ENCODE assay signal across 10 mouse cellular contexts in the genomic region with DNA sequence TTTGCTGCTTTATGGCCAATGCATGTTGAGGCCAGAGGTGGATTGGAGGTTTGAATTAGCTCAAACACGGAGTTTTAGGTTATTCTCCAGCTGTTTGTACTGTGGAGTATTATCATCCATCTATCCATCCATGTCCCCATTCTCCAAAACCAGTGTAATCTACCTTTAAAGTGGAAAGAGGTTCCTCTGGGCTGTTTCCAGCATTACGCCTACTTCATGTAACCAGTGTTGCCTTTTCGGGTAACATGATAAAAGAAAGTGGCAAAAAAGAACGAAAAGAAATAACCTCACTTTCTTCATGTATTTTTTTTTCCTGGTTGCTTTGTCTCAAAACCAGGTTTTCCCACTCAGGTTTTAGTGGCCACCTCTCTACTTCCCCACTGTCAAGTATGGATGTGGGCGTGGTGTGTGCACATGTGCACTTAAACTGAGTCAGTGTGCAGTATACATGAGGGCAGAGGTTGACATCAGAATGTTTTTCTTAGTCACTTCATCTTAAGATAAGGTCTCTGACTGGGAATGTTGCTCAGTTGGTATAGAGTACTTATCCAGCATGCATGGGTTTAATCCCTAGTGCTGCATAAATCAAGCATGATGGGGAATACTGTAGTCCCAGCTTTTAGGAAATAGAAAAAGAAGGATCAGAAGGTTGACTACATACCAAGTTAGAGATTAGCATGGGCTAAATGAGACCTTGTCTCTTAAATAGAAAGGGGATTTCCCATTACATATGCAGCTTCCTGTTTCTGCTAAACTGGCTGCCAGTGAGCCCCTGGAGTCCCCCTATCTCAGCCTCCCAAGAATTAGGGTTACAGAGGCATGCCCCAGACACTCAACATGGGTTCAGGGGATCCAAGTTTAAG. TPM values are rescaled to one million over a fixed set of nuclear protein-coding genes. Genes with fewer than 3 reads are reported as not detected.
A peak's percentile ranks its signal among the peaks of the same experiment; 100 is the strongest.
DNase-seq lines count a peak whose midpoint lies in the region; ATAC-seq and TF ChIP-seq lines count a peak whose summit lies in the region.
"Had no signal": no experiment of that assay in that cellular context is flagged by ENCODE, and none has a peak within 500 bp of the region (broad histone marks: within the 10 kb centered on the region; RNA-seq: fewer than 3 reads in every experiment).

No protein-coding gene starts in this region.

- H3K27ac ChIP-seq in lung, embryonic 14.5 days (ENCODE audit: low read depth): peak overlapping the region; percentile 73
- peak overlapping the region; percentile 50 for H3K27ac ChIP-seq in CH12.LX (ENCODE audit: insufficient read depth, low read depth)
- peak overlapping the region; percentile 73; the same call in 1 of the 2 replicates for H3K27ac ChIP-seq in embryonic facial prominence, embryonic 15.5 days (replicated peaks)

- TF ChIP-seq POLR2A in CH12.LX (IDR thresholded peaks at IDR 0.05; ENCODE audit: low read depth, low read length): 0 out of 2 replicates have a peak, but pooled peaks have one; percentile 24

- in situ Hi-C loops in CH12.LX (cut with MboI; ENCODE audit: low pct_ligation_motif_present, low pct_unique_long_range_greater_than_20kb, low sequenced_read_pairs): loop anchor here (5.0 kb wide), 1 partner anchor 37 kb away; no protein-coding TSS in a partner anchor

- no peak for TF ChIP-seq RAD21 in CH12.LX (IDR thresholded peaks at IDR 0.05; ENCODE audit: low read depth, low read length)

- no peaks in the 10 kb centered on the region for H3K79me2 ChIP-seq in CH12.LX (replicated peaks; ENCODE audit: control insufficient read depth, extremely low read depth, insufficient read depth, poor library complexity, severe bottlenecking)

- H3K9me3 ChIP-seq in lung, embryonic 14.5 days (ENCODE audit: low read depth, low read length): no peaks in the 10 kb centered on the region
- H3K9me3 ChIP-seq in CH12.LX (replicated peaks; ENCODE audit: low read length): no peaks in the 10 kb centered on the region
- H3K9me3 ChIP-seq in embryonic facial prominence, embryonic 15.5 days (replicated peaks): no peaks in the 10 kb centered on the region

- H3K27me3 ChIP-seq in lung, embryonic 14.5 days (ENCODE audit: insufficient read depth, low read length): no peaks in the 10 kb centered on the region
- H3K27me3 ChIP-seq in CH12.LX (replicated peaks): no peaks in the 10 kb centered on the region
- H3K27me3 ChIP-seq in embryonic facial prominence, embryonic 15.5 days: no peaks in the 10 kb centered on the region

- DNase-seq in lung, embryonic 14.5 days: peak; percentile 22
- no peak for DNase-seq in lung, postnatal 14 days
- DNase-seq in CH12.LX (ENCODE audit: extremely low read depth): peak; percentile 76
- DNase-seq in cerebellum, postnatal 14 days: no peak
- DNase-seq in retina, embryonic 14.5 days (ENCODE audit: low spot score): no peak
- DNase-seq: embryo, embryonic 11 days; thymus, postnatal 25 days had no signal

- H3K4me3 ChIP-seq in lung, embryonic 14.5 days (ENCODE audit: low read depth, low read length): no peak overlapping the region
- H3K4me3 ChIP-seq in CH12.LX (replicated peaks in 1 of 3; ENCODE audit: low read depth in 2 of 3, low read length in 2 of 3, poor library complexity in 1 of 3): no peak overlapping the region
- H3K4me3 ChIP-seq in embryonic facial prominence, embryonic 15.5 days (replicated peaks): no peak overlapping the region

- H3K4me2 ChIP-seq in lung, embryonic 14.5 days: no peak overlapping the region
- H3K4me2 ChIP-seq in CH12.LX (ENCODE audit: insufficient read depth, low read depth, poor library complexity, severe bottlenecking): peak overlapping the region; percentile 96
- no peak overlapping the region for H3K4me2 ChIP-seq in embryonic facial prominence, embryonic 15.5 days (replicated peaks)

- peak; percentile 49; the same call in 1 of the 2 replicates for ATAC-seq in lung, embryonic 14.5 days (ENCODE audit: insufficient read depth)
- no peak for ATAC-seq in embryonic facial prominence, embryonic 15.5 days (ENCODE audit: insufficient number of reproducible peaks, low FRiP score, low TSS enrichment, low read depth)
- peak; percentile 84 for ATAC-seq in neutrophil, adult 5-6 weeks (ENCODE audit: extremely low read depth, insufficient number of reproducible peaks, low FRiP score, poor library complexity, severe bottlenecking)

- TF ChIP-seq CTCF in lung, embryonic 14.5 days (IDR thresholded peaks at IDR 0.05; ENCODE audit: low read depth): no peak
- TF ChIP-seq CTCF in CH12.LX (conservative IDR thresholded peaks at IDR 0.05 in 1 of 2, IDR thresholded peaks at IDR 0.05 in 1 of 2; ENCODE audit: low read depth in 2 of 2, low read length in 2 of 2): no peak

- H3K36me3 ChIP-seq in lung, embryonic 14.5 days (ENCODE audit: insufficient read depth): 0 out of 2 replicates have a peak, but pooled peaks cover 3% of the 10 kb centered on the region
- H3K36me3 ChIP-seq in CH12.LX (replicated peaks in 1 of 2; ENCODE audit: control insufficient read depth in 1 of 2, insufficient read depth in 1 of 2, low read length in 1 of 2): peaks cover 0 to 4% of the 10 kb centered on the region in 2 experiments
- peaks cover 4% of the 10 kb centered on the region; the same call in 1 of the 2 replicates for H3K36me3 ChIP-seq in embryonic facial prominence, embryonic 15.5 days

- peaks cover 14% of the 10 kb centered on the region for H3K4me1 ChIP-seq in lung, embryonic 14.5 days (ENCODE audit: insufficient read depth)
- peaks cover 9 to 53% of the 10 kb centered on the region in 2 experiments for H3K4me1 ChIP-seq in CH12.LX (ENCODE audit: control insufficient read depth in 1 of 2, insufficient read depth in 2 of 2)
- H3K4me1 ChIP-seq in embryonic facial prominence, embryonic 15.5 days: peaks cover 17% of the 10 kb centered on the region

- 55% methylated on average over 5 of the region's 5 CpGs for WGBS in lung, embryonic 14.5 days
- WGBS in embryonic facial prominence, embryonic 15.5 days: 73% methylated on average over 5 of the region's 5 CpGs

- dilution Hi-C loops in CH12.LX (cut with MboI; ENCODE audit: extremely low pct_ligation_motif_present, extremely low pct_unique_long_range_greater_than_20kb, low sequenced_read_pairs): no loop called here

- no peak overlapping the region for H3K9ac ChIP-seq in lung, embryonic 14.5 days
- H3K9ac ChIP-seq in CH12.LX (ENCODE audit: insufficient read depth, low read depth): peak overlapping the region; percentile 32
- no peak overlapping the region for H3K9ac ChIP-seq in embryonic facial prominence, embryonic 15.5 days

- TF ChIP-seq EP300 in CH12.LX (IDR thresholded peaks at IDR 0.05; ENCODE audit: low read length): peak; percentile 79

TF ChIP-seq in CH12.LX, 34 proteins besides CTCF, POLR2A, EP300 and RAD21 (continues in another document):
- TF ChIP-seq BHLHE40 (IDR thresholded peaks at IDR 0.05; ENCODE audit: low read depth, low read length) (peak; percentile 74), MXI1 (IDR thresholded peaks at IDR 0.05; ENCODE audit: low read depth, low read length) (peak; percentile 96), SIN3A (IDR thresholded peaks at IDR 0.05; ENCODE audit: low read length) (peak; percentile 74; the same call in 1 of the 2 replicates), GABPA (IDR thresholded peaks at IDR 0.05; ENCODE audit: insufficient replicate concordance, low read depth, low read length) (no peak), JUND (conservative IDR thresholded peaks at IDR 0.05; ENCODE audit: low read depth, low read length) (no peak), MEF2A (IDR thresholded peaks at IDR 0.05; ENCODE audit: borderline replicate concordance, low read depth, low read length) (peak; percentile 95), USF2 (conservative IDR thresholded peaks at IDR 0.05; ENCODE audit: low read depth, low read length) (no peak), POLR2AphosphoS2 (IDR thresholded peaks at IDR 0.05; ENCODE audit: low read depth, low read length) (no peak), MAFK (IDR thresholded peaks at IDR 0.05; ENCODE audit: insufficient replicate concordance, low read length) (0 out of 2 replicates have a peak, but pooled peaks have one; percentile 26), NELFE (IDR thresholded peaks at IDR 0.05; ENCODE audit: low read depth, low read length) (no peak), ZC3H11A (IDR thresholded peaks at IDR 0.05; ENCODE audit: low read depth, low read length) (no peak), CHD2 (IDR thresholded peaks at IDR 0.05; ENCODE audit: low read length) (0 out of 2 replicates have a peak, but pooled peaks have one; percentile 25), E2F4 (IDR thresholded peaks at IDR 0.05; ENCODE audit: insufficient replicate concordance, low read depth, low read length) (no peak), NRF1 (IDR thresholded peaks at IDR 0.05; ENCODE audit: low read depth, low read length) (0 out of 2 replicates have a peak, but pooled peaks have one; percentile 24), ZKSCAN1 (IDR thresholded peaks at IDR 0.05; ENCODE audit: borderline replicate concordance, low read depth, low read length) (no peak), TBP (conservative IDR thresholded peaks at IDR 0.05; ENCODE audit: low read depth, low read length) (no peak), TCF12 (IDR thresholded peaks at IDR 0.05; ENCODE audit: low read depth, low read length) (peak; percentile 34; the same call in 1 of the 2 replicates)

RNA-seq across cellular contexts. Expression of a gene that starts 33.9 kb away (rescaled TPM):
- polyA plus RNA-seq in lung, embryonic 14.5 days (2014; fragmentation: Nextera tagmentation; extraction: Ambion mirVana): 57.3 and 65.4 TPM in 2 replicates
- total RNA-seq in CH12.LX (2012; rRNA removed): 10.3 and 13.4 TPM in 2 replicates
- total RNA-seq in CH12.LX (2014; rRNA removed): 17.8 and 21.4 TPM in 2 replicates
- 17.4 and 18.2 TPM in 2 replicates for polyA plus RNA-seq in CH12.LX (2012; ENCODE audit: insufficient read length, low read depth)
- polyA plus RNA-seq in embryonic facial prominence, embryonic 15.5 days (2015; fragmentation: Nextera tagmentation; extraction: Ambion mirVana): 74.5 and 75.1 TPM in 2 replicates
- 2.0 and 6.9 TPM in 2 replicates for total RNA-seq in neutrophil, adult 5-6 weeks (2017)

RNA-seq across cellular contexts. Expression of a gene that starts 42.8 kb away (rescaled TPM):
- polyA plus RNA-seq in lung, embryonic 14.5 days (2014; fragmentation: Nextera tagmentation; extraction: Ambion mirVana): 0.37 TPM in 1 of 2 replicates, not detected in the other
- 0.25 TPM in 1 of 2 replicates, not detected in the other for total RNA-seq in CH12.LX (2012; rRNA removed)
- total RNA-seq in CH12.LX (2014; rRNA removed): not detected in 2 replicates
- 1.1 and 1.5 TPM in 2 replicates for polyA plus RNA-seq in CH12.LX (2012; ENCODE audit: insufficient read length, low read depth)
- polyA plus RNA-seq in embryonic facial prominence, embryonic 15.5 days (2015; fragmentation: Nextera tagmentation; extraction: Ambion mirVana): 0.29 TPM in 1 of 2 replicates, not detected in the other
- total RNA-seq in neutrophil, adult 5-6 weeks (2017): 4.5 and 4.9 TPM in 2 replicates
- total RNA-seq: liver, adult 2 months had no signal
- polyA plus RNA-seq: liver, adult 2 months had no signal

RNA-seq across cellular contexts. Expression of a gene that starts 44.1 kb away (rescaled TPM):
- 1.9 and 2.0 TPM in 2 replicates for polyA plus RNA-seq in lung, embryonic 14.5 days (2014; fragmentation: Nextera tagmentation; extraction: Ambion mirVana)
- total RNA-seq in CH12.LX (2012; rRNA removed): 18.6 and 23.2 TPM in 2 replicates
- 19.2 and 20.0 TPM in 2 replicates for total RNA-seq in CH12.LX (2014; rRNA removed)
- polyA plus RNA-seq in CH12.LX (2012; ENCODE audit: insufficient read length, low read depth): 37.4 and 40.3 TPM in 2 replicates
- 3.5 and 3.7 TPM in 2 replicates for polyA plus RNA-seq in embryonic facial prominence, embryonic 15.5 days (2015; fragmentation: Nextera tagmentation; extraction: Ambion mirVana)
- total RNA-seq in neutrophil, adult 5-6 weeks (2017): 193 and 200 TPM in 2 replicates

Comparison
In these comparisons a context has a peak if more than half of its experiments do, and no peak if none do; other contexts are left out.
1. DNase-seq: peak in lung, embryonic 14.5 days (single experiment) and CH12.LX (single experiment); none in lung, postnatal 14 days (single experiment), cerebellum, postnatal 14 days (0 of 2) and retina, embryonic 14.5 days (single experiment).
2. Peak in every context shown above with its lines, with median percentiles within 50 percentile points of each other: H3K27ac ChIP-seq.